Mouse (Mus musculus) thymus, postnatal 4 days (tissue): ENCODE data around the gene Cltc.
A peak's percentile ranks its signal among the peaks of the same experiment; 100 is the strongest.
"Not testable (repeated sequence)": the region's sequence is repeated elsewhere in the genome, so short reads cannot be mapped to it uniquely, and the experiment has no call there.

ENCODE experiments used
- DNase-seq: peaks from one replicate; pipeline ENCODE4 v3.0.0; 2021

The Cltc gene

DNA sequence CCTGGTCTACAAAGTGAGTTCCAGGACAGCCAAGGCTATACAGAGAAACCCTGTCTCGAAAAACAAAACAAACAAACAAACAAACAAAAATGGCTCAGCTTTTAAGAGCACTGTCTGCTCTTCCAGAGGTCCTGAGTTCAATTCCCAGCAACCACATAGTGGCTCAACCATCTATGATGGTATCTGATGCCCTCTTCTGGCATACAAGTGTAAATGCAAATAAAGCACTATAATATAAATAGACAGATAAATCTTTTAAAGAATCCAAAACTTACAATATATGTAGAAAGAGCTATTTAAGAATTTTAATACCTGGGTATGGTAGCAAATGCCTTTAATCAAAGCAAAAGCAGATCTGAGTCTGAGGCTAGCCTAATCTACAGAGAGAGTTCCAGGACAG lies 19.1 kb downstream of the Cltc start:
- not testable (repeated sequence) for DNase-seq

DNA sequence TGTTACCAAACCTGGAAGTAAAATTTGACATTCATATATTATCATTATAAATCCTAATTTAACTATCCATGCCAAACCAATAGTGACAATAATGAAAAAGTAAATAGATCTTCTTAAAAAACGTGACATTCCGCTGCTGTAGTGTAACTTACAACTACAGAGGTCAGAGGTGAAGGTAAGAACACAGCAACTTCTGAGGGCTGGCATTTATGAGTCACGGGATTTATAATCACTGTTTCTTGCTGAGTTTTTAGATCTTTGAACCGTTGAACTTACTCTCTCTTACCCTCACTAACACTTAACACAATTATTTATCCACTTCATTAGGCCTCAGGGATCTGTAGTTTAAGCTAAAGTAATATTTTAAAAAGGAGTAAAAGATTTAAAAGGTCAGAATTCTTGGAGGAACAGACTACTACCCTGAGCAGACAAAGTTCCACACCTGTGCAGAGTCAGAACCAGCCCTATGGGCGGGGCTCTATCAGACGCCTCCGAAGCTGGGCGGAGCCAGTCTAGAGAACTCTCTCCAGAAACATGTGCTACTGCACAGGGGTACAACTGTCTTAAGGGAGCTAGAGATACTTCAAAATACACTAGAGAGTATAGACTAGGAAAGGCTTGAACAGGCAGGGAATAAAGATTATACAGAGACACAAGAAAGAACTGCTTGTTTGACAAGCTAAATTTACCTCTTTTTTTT lies 19.9 kb downstream of the Cltc start:
- DNase-seq = peak; percentile 41

DNA sequence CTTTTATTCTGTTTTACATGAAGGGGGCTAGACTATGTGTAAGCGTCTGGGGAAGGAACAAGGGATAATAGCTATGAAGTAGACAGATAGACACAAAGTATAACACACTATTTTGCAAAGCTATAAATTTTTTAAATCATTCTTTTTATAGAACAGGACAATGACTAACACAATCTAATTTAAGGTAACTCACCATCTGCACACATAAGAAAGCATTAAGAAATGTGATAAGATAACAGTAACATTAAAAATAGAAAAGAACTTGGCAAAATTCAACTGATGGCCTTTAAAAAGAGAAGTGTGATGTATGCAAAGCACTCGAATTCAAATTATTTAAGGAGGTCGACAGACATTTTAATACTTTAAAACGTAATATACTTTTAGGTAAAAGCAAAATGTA lies 22.4 kb downstream of the Cltc start:
- DNase-seq = no peak

DNA sequence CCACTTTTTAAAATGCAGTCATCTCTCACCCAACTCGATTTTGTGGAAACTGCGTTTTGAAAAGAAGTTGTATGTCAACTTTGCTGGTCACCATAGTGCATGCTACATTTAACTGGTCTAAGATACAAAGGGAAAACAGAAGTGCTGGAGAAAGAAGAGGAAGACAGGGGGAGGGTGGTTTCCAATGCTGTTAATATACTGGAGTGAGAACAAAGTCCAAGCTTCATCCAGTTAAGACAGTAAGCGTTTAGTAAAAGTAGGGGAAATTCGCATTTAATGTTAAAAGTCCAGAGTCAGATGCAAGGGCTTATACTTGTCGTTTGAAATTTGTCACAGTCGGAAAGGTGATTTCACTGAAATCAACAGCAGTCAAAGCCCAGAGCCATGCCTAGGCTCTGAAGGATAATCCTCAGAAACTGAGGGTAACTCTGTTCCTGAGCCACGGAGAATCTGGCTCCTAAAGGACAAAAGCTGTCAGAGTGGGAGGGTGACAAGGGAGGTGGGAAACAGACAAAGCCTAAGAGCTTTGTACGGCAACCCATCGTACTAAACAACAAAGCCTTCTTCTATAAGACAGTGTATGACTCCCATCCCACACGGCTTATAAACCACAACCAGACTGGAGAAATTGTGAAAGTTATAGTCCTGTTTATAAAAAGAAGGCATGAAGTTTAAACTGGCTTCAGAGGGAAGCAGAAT lies 23.0 kb downstream of the Cltc start:
- no peak for DNase-seq

DNA sequence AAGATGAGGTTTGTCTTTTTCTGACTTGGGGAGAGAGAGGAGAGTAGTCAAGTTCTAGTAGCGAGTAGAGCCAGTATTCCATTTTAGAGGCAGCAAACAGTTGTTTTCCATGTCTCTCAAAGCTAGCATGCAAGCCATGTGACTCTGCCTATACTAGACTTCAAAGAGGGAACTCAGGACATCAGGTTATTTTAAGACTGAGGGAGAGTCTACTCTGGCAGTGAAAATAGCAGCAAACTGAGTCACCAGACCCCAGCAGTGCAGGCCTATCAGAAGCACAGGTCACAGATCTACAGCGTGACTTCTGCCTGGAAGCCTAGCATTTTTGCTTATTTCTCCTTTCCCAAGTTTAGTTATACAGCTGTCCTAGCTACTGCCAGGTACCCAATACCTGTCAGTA lies 25.9 kb downstream of the Cltc start:
- no peak for DNase-seq

DNA sequence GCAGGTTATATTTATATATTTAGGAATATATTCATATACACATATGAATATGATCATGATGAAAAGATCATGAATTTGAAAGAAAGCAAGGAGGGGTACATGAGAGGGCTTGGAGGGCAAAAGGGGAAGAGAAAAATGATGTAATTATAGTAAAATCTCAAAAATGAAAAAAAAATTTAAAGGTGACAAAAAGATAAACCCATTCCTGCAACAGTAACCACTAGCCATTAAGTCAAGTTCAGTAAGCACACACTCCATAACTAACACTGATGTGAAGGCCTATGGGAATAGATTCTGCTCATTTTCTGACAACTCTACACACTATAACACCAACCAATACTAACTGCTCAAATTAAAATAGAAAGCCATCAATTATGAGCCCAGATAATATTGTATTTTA lies 31.8 kb downstream of the Cltc start:
- no peak for DNase-seq

DNA sequence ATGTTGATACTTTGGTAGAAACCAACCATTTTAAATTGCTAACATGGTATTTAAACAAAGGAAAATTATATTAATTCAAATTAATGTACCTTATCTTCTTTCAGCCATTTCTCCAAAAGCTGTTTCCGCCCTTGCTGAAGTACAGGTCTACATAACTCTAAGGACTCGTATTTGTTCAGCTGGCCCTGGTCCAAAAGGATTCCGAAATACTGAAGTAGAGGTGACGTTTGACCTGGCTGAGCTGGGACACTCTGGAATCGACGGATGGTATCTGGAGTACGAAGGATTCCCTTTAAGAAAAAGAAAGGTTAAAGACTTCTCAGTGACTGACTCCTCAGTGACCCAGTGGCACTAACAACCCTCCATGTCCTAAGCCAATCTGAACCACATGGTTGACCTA lies 32.4 kb downstream of the Cltc start:
- DNase-seq = no peak

DNA sequence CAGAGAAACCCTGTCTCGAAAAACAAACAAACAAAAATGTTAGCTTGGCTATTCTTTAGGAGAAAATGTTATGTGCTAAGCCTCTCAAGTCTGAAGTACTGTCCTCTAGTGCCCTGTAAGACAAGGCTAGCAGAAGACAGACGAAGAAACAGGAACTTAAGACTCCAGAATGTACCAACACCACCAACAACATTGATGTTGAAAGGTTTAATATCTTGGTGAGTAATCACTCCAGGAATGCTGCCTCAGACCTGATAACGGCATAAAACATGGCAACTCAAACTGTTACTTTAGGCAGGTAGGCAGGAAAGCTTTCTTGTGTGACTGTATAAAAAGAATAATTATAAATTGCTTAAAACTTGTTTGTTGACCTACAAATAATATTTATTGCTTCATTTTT lies 33.4 kb downstream of the Cltc start:
- DNase-seq = no peak

DNA sequence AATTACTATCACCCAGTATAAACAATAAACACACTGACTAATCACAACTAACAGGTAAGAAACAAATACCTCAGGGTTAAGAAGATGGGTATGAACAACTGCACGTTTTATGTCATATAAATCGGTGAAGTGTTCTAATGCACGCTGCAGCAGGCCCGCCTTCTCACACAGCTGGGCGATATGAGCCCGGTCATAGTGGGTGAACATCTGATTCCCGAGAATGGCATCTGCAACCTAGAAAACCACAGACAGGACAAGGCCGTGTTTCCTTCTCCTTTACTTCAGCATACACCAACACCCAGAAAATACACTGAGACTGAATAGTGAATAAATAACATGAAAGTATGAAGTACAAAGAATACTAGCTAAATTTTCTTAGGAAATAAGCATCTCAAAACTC lies 38.0 kb downstream of the Cltc start:
- DNase-seq = no peak

DNA sequence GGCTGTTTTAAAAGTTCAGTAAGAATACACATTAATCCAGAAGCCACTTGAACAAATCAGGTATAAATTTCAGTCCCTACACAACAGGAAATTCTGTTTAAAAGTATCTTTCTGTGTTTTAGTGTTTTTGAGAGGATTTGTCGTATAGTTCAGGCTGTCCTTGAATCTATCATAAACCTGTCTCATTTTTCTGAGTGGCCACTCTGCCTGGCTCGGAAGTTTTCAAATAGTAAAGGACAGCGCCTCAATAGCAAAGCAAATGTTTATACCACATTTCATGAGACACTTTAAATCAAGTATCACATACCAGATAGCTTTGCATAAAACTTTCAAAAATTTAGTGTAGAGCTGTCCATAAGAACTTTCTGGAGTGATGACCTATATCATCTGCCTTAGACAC lies 39.0 kb downstream of the Cltc start:
- DNase-seq = no peak

DNA sequence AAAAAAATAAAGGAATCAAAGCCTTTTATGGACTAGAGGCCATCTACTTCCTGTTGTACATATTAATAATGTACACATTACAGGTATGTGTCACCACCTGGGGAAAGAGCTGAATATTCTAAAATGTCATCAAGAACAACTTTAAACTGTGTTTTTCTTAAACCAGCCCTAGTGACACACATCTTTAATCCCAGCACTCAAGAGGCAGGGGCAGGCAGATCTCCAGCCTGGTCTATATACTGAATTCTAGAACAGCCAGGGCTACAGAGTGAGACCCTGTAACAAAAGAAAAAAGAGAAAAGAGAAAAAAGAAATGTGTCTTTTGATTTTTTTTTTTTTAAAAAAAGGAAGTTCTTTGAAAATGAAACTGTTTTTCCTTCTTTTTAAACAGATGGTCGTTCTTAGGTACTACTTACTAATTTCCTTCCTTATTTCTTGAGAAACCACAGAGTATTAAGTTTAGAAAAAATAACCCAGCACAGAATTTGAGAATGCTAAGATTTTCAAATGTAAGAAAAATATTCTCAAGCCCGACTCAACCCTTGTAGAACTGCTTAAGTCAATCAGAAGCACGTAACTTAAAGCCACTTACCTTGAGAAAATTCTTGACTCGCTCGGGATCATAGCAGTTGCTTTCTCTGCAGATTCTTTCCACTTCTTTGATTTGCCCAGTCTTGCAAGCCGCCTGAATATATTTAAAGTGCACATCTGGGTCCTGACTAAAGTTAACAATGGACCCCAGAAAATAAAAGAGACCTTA lies 39.9 kb downstream of the Cltc start:
- no peak for DNase-seq

DNA sequence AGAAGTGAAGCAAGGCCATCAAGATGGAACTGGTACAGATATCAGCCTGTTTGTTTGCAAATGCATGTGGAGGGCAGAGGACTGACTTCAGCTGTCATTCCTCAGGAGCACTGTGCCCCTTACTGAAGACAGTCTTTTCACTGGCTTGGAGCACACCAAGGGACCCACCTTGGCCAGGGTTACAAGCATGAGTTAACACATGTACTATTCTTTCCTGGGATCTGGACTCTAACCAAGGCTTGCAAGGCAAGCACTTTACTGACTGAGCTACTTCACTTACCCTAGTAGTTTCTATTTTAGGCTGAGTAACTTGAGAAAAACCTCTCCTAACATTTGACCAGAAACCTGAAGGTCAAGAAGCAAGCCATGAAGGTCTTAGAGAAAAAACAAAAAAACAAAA lies 42.8 kb downstream of the Cltc start:
- DNase-seq = no peak

DNA sequence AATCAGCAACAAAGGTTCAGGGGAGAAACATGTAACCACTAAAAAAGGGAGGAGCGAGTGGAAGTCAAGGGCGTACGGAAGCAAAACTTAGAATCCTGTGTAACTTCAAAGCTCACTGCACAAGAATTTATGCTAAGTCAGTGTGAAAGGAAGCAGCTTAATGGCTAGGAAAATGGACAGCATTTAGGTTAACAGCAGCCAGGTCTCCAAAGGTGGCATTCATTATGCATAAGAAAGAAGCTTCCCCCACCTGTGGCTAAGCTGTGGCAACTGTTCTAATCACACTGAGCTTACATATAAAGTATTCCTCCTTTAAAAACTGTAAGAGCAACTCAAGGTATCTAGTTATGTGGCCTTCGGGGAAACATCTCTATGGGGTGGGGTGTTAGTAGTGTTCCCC lies 56.2 kb downstream of the Cltc start:
- no peak for DNase-seq

DNA sequence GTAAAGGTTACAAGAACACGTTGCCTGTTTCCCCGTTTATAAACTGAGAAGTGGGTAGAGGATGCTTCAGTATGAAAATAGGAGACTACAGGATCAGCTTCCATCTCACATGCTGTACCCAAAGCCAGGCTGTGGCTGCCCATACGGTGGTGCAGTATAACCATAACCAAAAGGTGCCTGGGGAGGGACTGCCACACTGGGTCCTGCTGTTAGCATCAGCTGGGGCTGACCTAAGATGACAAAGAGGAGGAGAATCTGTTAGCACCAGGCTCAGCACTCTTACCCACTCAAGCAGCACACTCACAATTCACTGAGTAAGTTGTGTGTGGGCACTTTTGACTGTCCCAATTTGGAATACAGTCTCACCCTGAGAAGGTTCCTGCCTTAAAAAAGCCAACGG lies 61.9 kb downstream of the Cltc start:
- DNase-seq = no peak

DNA sequence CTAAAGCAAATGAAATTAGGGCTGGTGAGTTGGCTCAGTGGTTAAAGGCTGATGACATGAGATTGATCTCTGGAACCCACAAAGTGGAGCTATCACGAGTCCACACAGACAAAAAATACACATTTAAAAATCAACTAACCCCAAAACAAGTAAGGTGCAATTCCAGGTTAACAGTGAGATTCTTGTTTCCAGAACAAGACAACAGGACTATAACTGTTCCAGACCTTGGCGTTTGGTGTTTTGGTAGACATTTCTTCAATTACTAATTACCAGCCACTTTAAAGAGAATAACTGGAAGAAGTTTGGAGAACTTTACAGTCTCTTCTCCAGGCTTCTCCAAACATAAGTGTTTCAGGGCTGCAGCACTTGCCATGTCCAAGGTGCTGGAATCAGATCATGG lies 64.8 kb downstream of the Cltc start:
- DNase-seq = no peak

DNA sequence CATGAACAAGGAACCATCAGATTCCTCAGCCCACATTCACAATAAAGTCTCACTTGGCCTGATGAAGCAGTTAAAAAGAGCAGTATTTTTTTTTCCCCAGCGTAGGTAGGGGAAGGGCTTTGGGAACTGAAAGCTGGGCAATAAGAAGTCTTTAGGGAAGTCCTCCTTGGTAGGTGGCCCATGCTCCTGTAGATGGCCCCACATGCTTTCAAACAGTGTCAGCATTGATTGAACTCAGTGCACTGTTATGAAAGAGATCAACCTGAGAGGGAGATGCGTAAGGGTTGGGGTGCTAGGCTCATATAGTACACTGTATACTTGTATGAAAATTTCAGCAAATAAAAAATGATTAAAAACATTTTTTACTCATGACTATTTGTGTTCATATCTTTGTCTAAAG lies 65.4 kb downstream of the Cltc start:
- DNase-seq = no peak

DNA sequence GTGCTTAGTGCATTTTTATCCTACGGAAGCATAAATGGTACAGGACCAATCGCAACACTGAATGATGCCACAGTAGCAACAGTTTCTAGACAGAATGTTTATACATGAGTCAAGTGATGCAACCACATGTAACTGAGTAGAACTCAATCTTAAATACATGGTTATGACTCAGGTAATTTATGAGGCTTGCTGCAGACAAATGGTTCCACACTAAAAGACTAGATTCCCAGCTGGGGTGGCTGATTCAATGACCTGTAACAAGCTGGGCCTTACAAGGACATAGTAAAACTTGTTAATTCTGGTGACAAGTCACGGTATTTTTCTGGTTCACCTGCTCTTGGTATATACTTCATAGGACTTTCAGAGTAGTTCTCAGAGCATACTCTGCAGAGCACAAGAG lies 65.9 kb downstream of the Cltc start:
- DNase-seq = no peak

DNA sequence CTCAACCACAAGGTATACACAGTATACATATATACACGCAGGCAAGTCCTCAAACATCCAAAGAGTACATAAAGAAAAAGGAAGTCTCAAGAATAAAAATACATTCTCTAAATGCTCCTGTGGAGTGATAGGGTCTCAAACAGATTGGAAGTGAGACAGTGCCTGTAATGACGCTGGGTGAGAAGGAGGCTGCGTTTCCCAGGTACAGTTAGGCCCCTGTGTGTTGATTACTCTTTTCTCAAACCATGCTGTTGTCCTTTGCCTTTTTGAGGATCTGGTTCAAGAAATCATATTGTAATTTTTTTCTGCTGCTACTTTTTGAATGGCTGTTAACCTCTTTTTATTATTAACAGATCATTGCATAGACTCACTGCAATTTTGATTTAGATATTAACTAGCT lies 67.0 kb downstream of the Cltc start:
- no peak for DNase-seq

DNA sequence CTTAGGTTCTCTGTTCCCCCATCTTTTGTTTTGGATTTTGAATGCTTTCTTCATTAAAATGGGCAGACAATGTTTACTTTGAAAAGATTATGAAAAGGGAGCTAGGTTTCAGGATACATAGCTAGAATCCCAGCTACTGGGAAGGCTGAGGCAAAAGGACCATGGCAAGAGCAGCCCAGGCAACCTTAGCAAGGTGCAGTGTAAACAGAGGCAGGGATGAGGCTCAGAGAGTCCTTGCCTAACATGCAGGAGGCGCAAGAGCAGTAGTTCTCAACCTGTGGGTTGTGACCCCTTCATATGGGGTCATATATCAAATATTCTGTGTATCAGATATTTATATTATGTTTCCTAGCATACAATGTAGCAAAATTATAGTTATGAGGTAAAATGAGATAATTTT lies 72.0 kb downstream of the Cltc start:
- no peak for DNase-seq

DNA sequence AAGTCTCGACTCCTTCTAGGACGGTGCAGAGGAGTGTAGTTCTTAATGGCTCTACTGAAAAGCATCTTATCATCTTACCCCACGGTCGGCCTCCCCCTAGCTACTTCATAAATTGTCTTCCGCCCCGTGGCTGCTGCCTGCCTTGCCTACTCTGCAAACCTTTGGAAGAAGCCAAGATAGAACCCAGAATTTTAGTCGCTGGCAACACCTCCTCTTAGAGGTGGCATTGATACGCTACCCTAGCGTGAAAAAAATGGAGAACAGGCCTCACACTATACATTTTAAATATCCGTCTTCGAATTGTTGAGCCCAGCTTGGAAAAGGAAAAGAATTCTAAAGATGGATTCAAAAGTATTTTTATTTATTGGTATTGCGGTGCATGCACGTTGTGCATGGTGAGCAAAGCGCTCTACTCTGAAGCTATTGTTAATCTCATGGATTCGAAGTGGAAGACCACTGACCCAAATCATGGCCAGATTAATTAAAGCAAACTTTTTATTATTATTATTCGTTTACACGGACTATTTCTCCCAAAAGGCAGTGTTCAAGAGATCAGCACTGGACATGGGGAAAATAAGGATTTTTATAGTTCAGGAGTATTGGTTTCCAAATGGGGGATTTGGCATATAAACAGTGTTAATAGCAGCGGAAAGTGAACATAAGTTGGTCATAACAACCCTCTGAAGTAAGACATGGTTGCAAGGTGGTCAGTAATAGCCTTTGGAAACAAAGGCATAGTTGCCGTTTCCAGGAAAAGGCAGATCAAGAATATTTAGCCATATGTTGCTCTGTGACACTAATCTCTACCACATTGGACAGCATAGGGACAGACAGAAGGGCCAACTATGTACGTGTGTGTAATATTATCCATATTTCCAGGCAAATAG lies 73.0 kb downstream of the Cltc start:
- DNase-seq = no peak

DNA sequence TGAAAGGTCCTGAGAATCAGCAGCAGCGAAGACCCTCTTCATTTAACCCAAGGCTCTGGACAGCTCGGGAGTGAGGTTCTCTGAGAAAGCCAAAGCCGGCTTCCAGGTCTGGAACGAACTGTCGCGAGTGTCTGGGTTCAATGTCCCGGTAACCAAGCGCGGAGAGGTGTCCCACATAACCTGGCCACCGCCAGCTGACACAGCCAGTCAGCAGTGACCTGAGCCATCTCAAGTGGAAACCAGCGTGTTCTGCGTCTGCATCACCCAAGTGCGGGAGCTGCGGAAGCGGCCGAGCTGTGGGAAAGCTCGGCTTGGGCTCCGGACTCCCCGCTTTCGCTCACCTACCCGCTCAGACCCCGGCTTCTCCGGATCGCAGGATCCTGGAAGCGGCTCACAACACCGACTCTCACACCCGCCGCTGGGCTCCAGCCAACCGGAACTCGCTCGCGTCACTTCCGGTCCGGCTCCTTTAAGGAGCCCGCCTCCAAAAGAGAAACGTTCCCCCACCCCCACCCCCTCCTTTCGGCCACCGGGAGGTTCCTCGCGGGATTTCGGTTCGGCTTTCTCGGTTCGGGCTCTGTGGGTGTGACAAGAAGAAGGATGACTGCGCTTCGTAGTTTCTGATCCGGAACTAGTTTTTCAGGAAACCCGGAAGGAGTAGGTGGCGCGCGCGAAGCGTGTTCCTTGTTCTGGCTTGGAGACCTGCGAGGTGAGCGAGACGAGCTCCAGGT lies 73.8 kb downstream of the Cltc start, which contains the start of the genes Vmp1 and Ptrh2:
TSS of gene Vmp1 (minus strand) at position 442 of the 731 bp plus-strand sequence.
TSS of gene Ptrh2 (plus strand) at position 591 of the 731 bp plus-strand sequence.
- peak; percentile 92 for DNase-seq

DNA sequence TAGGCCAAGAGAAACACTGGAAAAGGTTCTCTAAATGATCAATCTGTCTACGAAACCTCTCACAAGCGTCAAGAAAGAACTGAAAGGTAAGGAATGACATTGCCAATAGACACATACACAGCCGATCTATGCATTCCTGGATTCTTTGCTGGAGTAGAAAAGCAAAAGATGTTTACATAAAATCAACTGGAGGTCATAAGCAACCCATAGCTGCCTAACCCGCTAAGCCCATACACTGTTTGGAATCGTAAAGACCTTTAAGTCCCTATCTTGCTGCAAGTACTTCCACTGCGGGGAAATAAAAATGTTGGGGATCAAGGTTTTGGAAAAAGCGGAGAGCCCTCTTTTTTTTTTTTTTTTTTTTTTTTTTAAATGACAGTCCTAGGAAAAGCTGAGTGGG lies 74.5 kb downstream of the Cltc start:
- DNase-seq = no peak
